Mouse (Mus musculus) hindbrain, embryonic 16.5 days (tissue): Measurements from ENCODE around the gene Asz1. TPM values are rescaled to one million over a fixed set of nuclear protein-coding genes. Genes with fewer than 3 reads are reported as not detected.

ENCODE experiments used
- ATAC-seq: fragments of 200-750 bp; cut with Nextera tagmentation; 2 replicates; pipeline ENCODE4 v1.8.0; 2017; ENCODE audit warnings: moderate TSS enrichment, moderate library complexity
- H3K27ac ChIP-seq: fragments of 300-500 bp; sonication (generic); 2 replicates; pipeline ENCODE4 v1.5.1; 2014; ENCODE audit warnings: low read depth, mild to moderate bottlenecking, control low read depth, low read length, moderate library complexity
- H3K27me3 ChIP-seq: fragments of 300-500 bp; sonication (generic); replicated peaks from 2 replicates; pipeline ENCODE4 v1.6.1; 2014; ENCODE audit warnings: low read length; ENCODE audit not compliant: control insufficient read depth, insufficient read depth
- H3K36me3 ChIP-seq: fragments of 300-500 bp; sonication (generic); 2 replicates; pipeline ENCODE4 v1.6.1; 2014; ENCODE audit warnings: mild to moderate bottlenecking, low read length, moderate library complexity, mixed read lengths; ENCODE audit not compliant: control insufficient read depth, insufficient read depth
- H3K4me1 ChIP-seq: fragments of 300-500 bp; sonication (generic); 2 replicates; pipeline ENCODE4 v1.6.1; 2014; ENCODE audit warnings: low read depth, low read length; ENCODE audit not compliant: control insufficient read depth, insufficient read depth
- H3K4me2 ChIP-seq: fragments of 300-500 bp; sonication (generic); 2 replicates; pipeline ENCODE4 v1.6.1; 2014; ENCODE audit warnings: mild to moderate bottlenecking, low read length, control low read depth, moderate library complexity
- H3K4me3 ChIP-seq: fragments of 300-500 bp; sonication (generic); 2 replicates; pipeline ENCODE4 v1.5.1; 2014; ENCODE audit warnings: mild to moderate bottlenecking, low read length, control low read depth, moderate library complexity
- H3K9ac ChIP-seq: fragments of 300-500 bp; sonication (generic); 2 replicates; pipeline ENCODE4 v1.6.1; 2014; ENCODE audit warnings: low read depth, mild to moderate bottlenecking, control low read depth, low read length, moderate library complexity
- H3K9me3 ChIP-seq: fragments of 300-500 bp; sonication (generic); 2 replicates; pipeline ENCODE4 v1.6.1; 2014; ENCODE audit warnings: mild to moderate bottlenecking, low read length, moderate library complexity; ENCODE audit not compliant: control insufficient read depth
- WGBS: fragments of 180-500 bp; shearing (Covaris S2); extraction: QIAGEN DNeasy Blood & Tissue Kit; methylation state at CpG from one replicate; pipeline ENCODE4 v1.1.7; 2014; 5-methylcytosine and 5-hydroxymethylcytosine counted together
- polyA plus RNA-seq: library from polyadenylated mRNA; unstranded; fragments of >200 nt; fragmentation: Nextera tagmentation; extraction: Ambion mirVana; gene quantifications from 2 replicates; pipeline ENCODE4 v1.2.1, GENCODE M21; 2015

The Asz1 gene
- not detected in 2 replicates for polyA plus RNA-seq

DNA sequence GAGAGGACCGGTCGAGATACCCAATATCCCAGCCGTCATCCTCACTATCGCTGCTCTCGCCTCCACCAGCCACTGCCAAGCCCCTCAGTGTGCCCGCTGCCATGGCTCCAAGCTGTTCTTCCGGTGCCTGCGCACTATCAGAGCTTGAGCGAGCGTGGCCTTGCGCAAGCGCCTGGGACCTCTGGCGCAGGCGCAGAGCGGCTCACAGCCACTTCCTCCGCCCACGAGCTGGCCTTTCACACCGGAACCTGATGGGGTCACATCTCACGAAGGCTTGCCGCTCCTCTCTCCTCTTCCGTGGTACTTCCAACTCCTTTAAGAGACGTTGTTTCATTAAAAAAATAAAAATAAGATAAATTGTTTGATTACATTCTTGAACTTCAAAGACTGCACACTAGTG lies at the start of gene Asz1:
Gene Asz1, minus strand, starts transcription at position 128 of the 400 bp plus-strand sequence.
- Histone ChIP-seq H3K4me3 (no peak within 1 kb of the TSS), H3K27ac (no peak within 1 kb of the TSS), H3K9ac (no peak within 1 kb of the TSS), H3K4me1 (no peaks in the 10 kb centered on the region), H3K9me3 (no peaks in the 10 kb centered on the region), H3K4me2 (no peak within 1 kb of the TSS), H3K36me3 (no peaks in the 10 kb centered on the region), H3K27me3 (no peaks in the 10 kb centered on the region)
- ATAC-seq, result no peak
- 95% methylated on average over 22 of the region's 22 CpGs for WGBS

DNA sequence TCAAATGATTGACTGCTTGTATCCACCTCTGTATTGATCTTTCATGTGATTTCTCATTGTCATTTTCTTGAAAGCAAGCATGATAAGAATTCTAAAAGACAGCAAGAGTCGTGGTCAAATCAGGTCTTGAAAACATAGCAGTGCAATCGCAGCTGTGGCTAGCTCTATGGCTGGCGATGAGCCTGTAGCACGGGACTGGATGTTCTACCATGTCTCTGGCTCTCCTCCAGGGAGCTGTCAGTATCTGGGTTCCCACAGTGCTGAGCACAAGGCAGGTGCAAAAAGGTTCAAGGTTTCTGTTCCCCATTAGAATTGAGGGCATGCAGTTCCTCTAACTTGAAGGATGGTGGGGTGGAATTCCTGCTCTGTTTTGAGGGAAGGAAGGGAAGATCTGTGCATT lies 44.2 kb upstream of the Asz1 start:
- ATAC-seq, result no peak
- H3K4me3 ChIP-seq, result no peak overlapping the region
- H3K4me1 ChIP-seq, result no peaks in the 10 kb centered on the region
- 71% methylated on average over 4 of the region's 4 CpGs for WGBS
- H3K4me2 ChIP-seq, result no peak overlapping the region
- no peak overlapping the region for H3K27ac ChIP-seq
- no peak overlapping the region for H3K9ac ChIP-seq
- H3K27me3 ChIP-seq, result no peaks in the 10 kb centered on the region
- H3K9me3 ChIP-seq, result no peaks in the 10 kb centered on the region
- no peaks in the 10 kb centered on the region for H3K36me3 ChIP-seq

DNA sequence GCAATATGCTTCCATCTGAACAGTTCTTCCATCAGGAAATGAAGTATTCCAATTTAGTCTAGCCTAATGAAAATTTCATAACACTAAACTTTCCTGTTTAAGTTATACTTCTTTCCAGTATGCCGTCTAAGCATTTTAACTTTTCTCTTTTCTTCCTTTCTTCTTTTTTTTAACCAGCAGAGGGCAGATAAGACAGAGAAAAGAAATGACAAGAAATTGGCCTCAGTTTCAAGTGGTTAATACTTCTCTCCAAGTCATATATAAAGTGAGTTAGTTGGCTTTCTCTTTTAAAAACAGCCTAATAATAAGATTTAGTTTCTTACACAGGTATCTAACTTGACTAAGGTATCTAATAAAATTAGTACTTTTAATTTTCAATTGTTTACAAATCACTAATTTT lies 26.4 kb upstream of the Asz1 start:
- Histone ChIP-seq H3K36me3 (no peaks in the 10 kb centered on the region), H3K9ac (no peak overlapping the region), H3K4me3 (no peak overlapping the region), H3K4me1 (no peaks in the 10 kb centered on the region), H3K27me3 (no peaks in the 10 kb centered on the region), H3K4me2 (no peak overlapping the region), H3K9me3 (no peaks in the 10 kb centered on the region), H3K27ac (no peak overlapping the region)
- ATAC-seq, result no peak
- 65% methylated on average over 1 of the region's 1 CpGs for WGBS

GRCm38 (mm10) chr6:18128059-18128458 lies 19.2 kb upstream of the Asz1 start:
- Histone ChIP-seq H3K27me3 (no peaks in the 10 kb centered on the region), H3K4me1 (no peaks in the 10 kb centered on the region), H3K27ac (no peak overlapping the region), H3K4me3 (no peak overlapping the region), H3K9ac (no peak overlapping the region), H3K9me3 (no peaks in the 10 kb centered on the region), H3K36me3 (no peaks in the 10 kb centered on the region), H3K4me2 (no peak overlapping the region)
- no peak for ATAC-seq
- 82% methylated on average over 4 of the region's 4 CpGs for WGBS

DNA sequence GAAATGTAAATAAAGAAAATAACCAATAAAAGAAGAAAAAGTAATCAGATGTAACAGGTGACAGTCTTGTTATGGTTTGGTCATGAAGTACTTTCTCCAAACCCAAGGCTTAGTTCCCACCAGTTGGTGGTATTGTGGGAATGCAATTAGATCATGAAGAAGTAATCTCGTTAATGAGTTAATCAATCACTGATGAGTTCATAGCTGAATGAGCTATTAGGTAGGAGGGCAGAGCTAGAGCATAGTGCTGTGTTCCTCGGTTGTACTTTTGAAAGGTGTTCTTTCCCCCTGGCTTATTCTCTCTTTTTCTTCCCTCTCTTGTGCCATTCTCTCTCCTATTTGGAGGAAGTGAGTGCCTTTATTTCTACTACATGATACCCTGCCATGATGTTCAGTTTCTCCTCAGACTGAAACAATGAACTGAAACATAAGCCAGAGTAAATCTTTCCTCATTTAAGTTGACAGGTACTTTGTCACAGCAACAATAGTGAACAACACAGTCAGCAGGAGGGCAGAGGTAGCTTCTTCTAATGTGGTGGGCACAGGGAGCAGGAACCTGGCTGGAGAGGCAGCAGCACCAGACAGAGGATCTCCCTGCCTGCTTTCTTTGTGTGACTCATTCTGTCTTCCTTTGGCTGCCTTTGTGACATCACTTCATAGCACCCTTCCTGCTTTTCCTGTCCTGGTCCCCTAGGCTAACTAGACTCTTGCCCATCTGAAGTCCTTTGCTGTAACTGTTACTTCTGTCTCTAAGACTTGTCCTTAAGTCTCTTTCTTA lies 18.5 kb upstream of the Asz1 start:
- no peak for ATAC-seq
- Histone ChIP-seq H3K4me2 (no peak overlapping the region), H3K36me3 (no peaks in the 10 kb centered on the region), H3K27me3 (no peaks in the 10 kb centered on the region), H3K9me3 (no peaks in the 10 kb centered on the region), H3K9ac (no peak overlapping the region), H3K4me3 (no peak overlapping the region), H3K4me1 (no peaks in the 10 kb centered on the region), H3K27ac (no peak overlapping the region)
- whole genome bisulfite sequencing, result 49% methylated on average over 2 of the region's 2 CpGs

GRCm38 (mm10) chr6:18096861-18097260 lies 12.0 kb downstream of the Asz1 start:
- 82% methylated on average over 1 of the region's 1 CpGs for WGBS

DNA sequence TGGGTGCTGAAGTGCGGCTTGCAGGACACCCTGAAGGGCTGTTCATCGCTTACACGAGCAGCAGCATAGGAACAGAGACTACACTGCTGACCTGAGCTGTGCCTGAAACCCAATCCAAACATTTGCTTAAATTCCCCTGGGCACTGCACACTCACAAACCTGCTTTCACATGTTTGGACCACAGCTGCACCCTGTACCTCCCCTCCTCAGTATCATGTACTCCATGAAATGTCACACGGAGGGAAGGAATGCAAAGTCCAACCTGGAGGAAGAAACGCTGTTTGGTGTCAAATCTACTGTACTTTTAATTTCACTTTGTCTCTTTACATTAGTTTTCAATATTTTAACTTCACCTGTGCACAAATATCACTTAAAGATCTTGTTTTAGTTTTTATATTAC lies 19.8 kb downstream of the Asz1 start:
- H3K4me2 ChIP-seq, result no peak overlapping the region
- 80% methylated on average over 5 of the region's 5 CpGs for WGBS
- H3K4me1 ChIP-seq, result no peaks in the 10 kb centered on the region
- no peak for ATAC-seq
- H3K27me3 ChIP-seq, result no peaks in the 10 kb centered on the region
- H3K4me3 ChIP-seq, result no peak overlapping the region
- no peaks in the 10 kb centered on the region for H3K36me3 ChIP-seq
- H3K9me3 ChIP-seq, result no peaks in the 10 kb centered on the region
- H3K9ac ChIP-seq, result no peak overlapping the region
- H3K27ac ChIP-seq, result no peak overlapping the region

More at GRCm38 (mm10) chr6:18096861-18097260, 12.0 kb downstream of the Asz1 start:
- Histone ChIP-seq H3K27ac (no peak overlapping the region), H3K4me3 (no peak overlapping the region), H3K4me1 (no peaks in the 10 kb centered on the region), H3K9me3 (no peaks in the 10 kb centered on the region), H3K9ac (no peak overlapping the region), H3K27me3 (no peaks in the 10 kb centered on the region), H3K4me2 (no peak overlapping the region), H3K36me3 (no peaks in the 10 kb centered on the region)
- no peak for ATAC-seq

- 65% methylated on average over 5 of the region's 5 CpGs for WGBS
- H3K4me3 ChIP-seq, result no peak overlapping the region
These were observed 21.6 kb downstream of the Asz1 start for GRCm38 (mm10) chr6:18087160-18087804.

DNA sequence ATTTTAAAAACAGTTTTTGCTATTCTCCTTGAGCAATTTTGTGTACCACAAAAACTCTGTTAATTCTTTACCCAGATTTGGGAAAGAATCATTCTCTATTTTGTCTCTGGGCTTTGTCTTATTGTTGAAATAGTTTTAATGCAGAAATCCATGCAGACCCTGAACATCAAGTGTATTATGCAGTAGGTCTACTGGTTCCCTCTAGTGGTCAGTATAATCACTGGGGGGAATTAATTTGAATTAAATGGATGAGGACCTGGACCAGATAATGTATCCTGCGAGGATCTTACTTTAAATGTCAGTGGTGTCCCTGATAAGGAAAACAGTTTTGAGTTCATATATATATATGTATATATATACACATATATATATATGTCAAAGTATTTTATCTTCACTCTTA lies 30.2 kb downstream of the Asz1 start:
- H3K4me3 ChIP-seq, result no peak overlapping the region
- whole genome bisulfite sequencing, result 19% methylated on average over 1 of the region's 1 CpGs
- no peaks in the 10 kb centered on the region for H3K27me3 ChIP-seq
- no peaks in the 10 kb centered on the region for H3K4me1 ChIP-seq
- H3K36me3 ChIP-seq, result no peaks in the 10 kb centered on the region
- no peak overlapping the region for H3K4me2 ChIP-seq
- no peak overlapping the region for H3K27ac ChIP-seq
- H3K9ac ChIP-seq, result no peak overlapping the region
- no peaks in the 10 kb centered on the region for H3K9me3 ChIP-seq
- ATAC-seq, result no peak

More at GRCm38 (mm10) chr6:18087160-18087804, 21.6 kb downstream of the Asz1 start:
- no peak overlapping the region for H3K9ac ChIP-seq
- ATAC-seq, result no peak
- H3K36me3 ChIP-seq, result no peaks in the 10 kb centered on the region
- H3K4me2 ChIP-seq, result no peak overlapping the region
- H3K27me3 ChIP-seq, result no peaks in the 10 kb centered on the region
- H3K9me3 ChIP-seq, result no peaks in the 10 kb centered on the region
- no peaks in the 10 kb centered on the region for H3K4me1 ChIP-seq
- no peak overlapping the region for H3K27ac ChIP-seq
